Mouse (Mus musculus): ENCODE measurements at regions not wholly inside any gene's neighbourhood (a gene's known extent, or its start where the extent isn't known, plus 50 kb on each side); places are given as distances from the start of the nearest gene placed in this dataset.

DNA sequence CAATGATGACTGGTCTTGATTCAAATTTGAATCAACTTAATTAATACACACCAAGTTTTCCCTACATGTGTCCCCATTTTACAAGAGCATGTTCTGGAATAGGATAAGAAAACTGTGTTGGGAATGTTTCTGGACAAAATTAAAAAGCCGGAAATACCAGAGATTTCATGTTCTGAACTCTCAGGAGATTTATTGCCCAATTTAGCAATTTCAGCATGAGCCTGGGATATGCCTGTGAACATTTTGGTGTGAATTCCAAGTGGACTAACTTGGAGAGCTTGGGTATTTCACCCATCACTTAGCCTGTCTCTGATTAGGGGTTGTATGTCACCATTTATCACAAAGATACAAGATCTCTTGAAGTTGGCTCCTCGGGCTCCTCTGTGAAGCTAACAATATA is 210.6 kb upstream of the Rbms1 start:
- TF ChIP-seq UBTF (IDR thresholded peaks at IDR 0.05; ENCODE audit: low read depth, low read length) (no peak), EP300 (IDR thresholded peaks at IDR 0.05; ENCODE audit: low read length) (no peak), POLR2A (IDR thresholded peaks at IDR 0.05; ENCODE audit: low read depth, low read length) (no peak), CHD2 (IDR thresholded peaks at IDR 0.05; ENCODE audit: low read length) (no peak), NRF1 (IDR thresholded peaks at IDR 0.05; ENCODE audit: low read depth, low read length) (no peak)
